Mouse (Mus musculus): ENCODE results near the gene Dnajc7.
A peak's percentile ranks its signal among the peaks of the same experiment; 100 is the strongest.

GRCm38 (mm10) chr11:100555583-100555982 lies 64.4 kb downstream of the Dnajc7 start:
- peak; percentile 79 for TF ChIP-seq CTCF (IDR thresholded peaks at IDR 0.05; ENCODE audit: low read depth)
- TF ChIP-seq EP300 (IDR thresholded peaks at IDR 0.05; ENCODE audit: low read depth) = no peak
